Mouse (Mus musculus): ENCODE measurements around the gene Lrtm2. TPM values are rescaled to one million over a fixed set of nuclear protein-coding genes. Genes with fewer than 3 reads are reported as not detected.
"Not testable (repeated sequence)": the region's sequence is repeated elsewhere in the genome, so short reads cannot be mapped to it uniquely, and the experiment has no call there.

Lrtm2 gene
- total and polyA plus RNA-seq, 2 experiments = under 0.01 to 0.17 TPM

- TF ChIP-seq POLR2A (IDR thresholded peaks at IDR 0.05; ENCODE audit: extremely low read depth, insufficient read depth, low read length) (no peak), CTCF (IDR thresholded peaks at IDR 0.05; ENCODE audit: low read depth, low read length) (no peak)
- Histone ChIP-seq H3K36me3 (ENCODE audit: control insufficient read depth, insufficient read depth, low read length) (peaks cover 51% of the 10 kb centered on the region), H3K27ac (replicated peaks; ENCODE audit: insufficient read depth, low read depth, low read length) (no peak overlapping the region), H3K27me3 (ENCODE audit: control insufficient read depth, insufficient read depth, low read length) (no peaks in the 10 kb centered on the region), H3K4me3 (ENCODE audit: insufficient read depth, low read depth, low read length) (no peak overlapping the region), H3K4me1 (ENCODE audit: control insufficient read depth, insufficient read depth, low read length) (peaks cover 20% of the 10 kb centered on the region), H3K79me2 (ENCODE audit: control insufficient read depth, insufficient read depth, low read length) (peaks cover 22% of the 10 kb centered on the region), H3K9ac (ENCODE audit: low read depth, low read length) (no peak overlapping the region)
- DNase-seq (ENCODE audit: extremely low read depth, low read depth, low spot score) = no peak
These were observed 41.1 kb upstream of the Lrtm2 start for GRCm38 (mm10) chr6:119371624-119372023.

GRCm38 (mm10) chr6:119367382-119367781 is 36.8 kb upstream of the Lrtm2 start:
- H3K4me1 ChIP-seq (ENCODE audit: control insufficient read depth, insufficient read depth, low read length) = peaks cover under 1% of the 10 kb centered on the region; the same call in 1 of the 2 replicates
- WGBS = 26% methylated on average over 2 of the region's 2 CpGs
- TF ChIP-seq POLR2A (IDR thresholded peaks at IDR 0.05; ENCODE audit: extremely low read depth, insufficient read depth, low read length) = no peak
- no peak for TF ChIP-seq CTCF (IDR thresholded peaks at IDR 0.05; ENCODE audit: low read depth, low read length)
- H3K27me3 ChIP-seq (ENCODE audit: control insufficient read depth, insufficient read depth, low read length) = no peaks in the 10 kb centered on the region
- H3K4me3 ChIP-seq (ENCODE audit: insufficient read depth, low read depth, low read length) = no peak overlapping the region
- no peak overlapping the region for H3K27ac ChIP-seq (replicated peaks; ENCODE audit: insufficient read depth, low read depth, low read length)
- H3K79me2 ChIP-seq (ENCODE audit: control insufficient read depth, insufficient read depth, low read length) = peaks cover 5% of the 10 kb centered on the region; the same call in 1 of the 2 replicates
- DNase-seq (ENCODE audit: extremely low read depth, low read depth, low spot score) = no peak
- peaks cover 72% of the 10 kb centered on the region for H3K36me3 ChIP-seq (ENCODE audit: control insufficient read depth, insufficient read depth, low read length)
- H3K9ac ChIP-seq (ENCODE audit: low read depth, low read length) = no peak overlapping the region

GRCm38 (mm10) chr6:119366800-119367199 is 36.2 kb upstream of the Lrtm2 start:
- not testable (repeated sequence) for H3K4me1 ChIP-seq (ENCODE audit: control insufficient read depth, insufficient read depth, low read length); H3K27ac ChIP-seq (replicated peaks; ENCODE audit: insufficient read depth, low read depth, low read length); H3K9ac ChIP-seq (ENCODE audit: low read depth, low read length); DNase-seq (ENCODE audit: extremely low read depth, low read depth, low spot score); H3K4me3 ChIP-seq (ENCODE audit: insufficient read depth, low read depth, low read length); H3K79me2 ChIP-seq (ENCODE audit: control insufficient read depth, insufficient read depth, low read length); H3K27me3 ChIP-seq (ENCODE audit: control insufficient read depth, insufficient read depth, low read length)
- 46% methylated on average over 4 of the region's 4 CpGs for WGBS
- H3K36me3 ChIP-seq (ENCODE audit: control insufficient read depth, insufficient read depth, low read length) = peaks cover 73% of the 10 kb centered on the region

GRCm38 (mm10) chr6:119363593-119363992 is 33.0 kb upstream of the Lrtm2 start:
- no peak for TF ChIP-seq CTCF (IDR thresholded peaks at IDR 0.05; ENCODE audit: low read depth, low read length)
- no peak for TF ChIP-seq POLR2A (IDR thresholded peaks at IDR 0.05; ENCODE audit: extremely low read depth, insufficient read depth, low read length)
- peaks cover 81% of the 10 kb centered on the region for H3K36me3 ChIP-seq (ENCODE audit: control insufficient read depth, insufficient read depth, low read length)
- DNase-seq (ENCODE audit: extremely low read depth, low read depth, low spot score) = no peak
- H3K79me2 ChIP-seq (ENCODE audit: control insufficient read depth, insufficient read depth, low read length) = peaks cover 3% of the 10 kb centered on the region; the same call in 1 of the 2 replicates
- H3K27ac ChIP-seq (replicated peaks; ENCODE audit: insufficient read depth, low read depth, low read length) = no peak overlapping the region
- no peak overlapping the region for H3K9ac ChIP-seq (ENCODE audit: low read depth, low read length)
- 80% methylated on average over 5 of the region's 5 CpGs for WGBS
- no peak overlapping the region for H3K4me3 ChIP-seq (ENCODE audit: insufficient read depth, low read depth, low read length)
- H3K4me1 ChIP-seq (ENCODE audit: control insufficient read depth, insufficient read depth, low read length) = no peaks in the 10 kb centered on the region
- no peaks in the 10 kb centered on the region for H3K27me3 ChIP-seq (ENCODE audit: control insufficient read depth, insufficient read depth, low read length)

- Histone ChIP-seq H3K27ac (replicated peaks; ENCODE audit: insufficient read depth, low read depth, low read length) (no peak overlapping the region), H3K4me1 (ENCODE audit: control insufficient read depth, insufficient read depth, low read length) (no peaks in the 10 kb centered on the region), H3K79me2 (ENCODE audit: control insufficient read depth, insufficient read depth, low read length) (no peaks in the 10 kb centered on the region; the same call in 1 of the 2 replicates), H3K27me3 (ENCODE audit: control insufficient read depth, insufficient read depth, low read length) (no peaks in the 10 kb centered on the region), H3K9ac (ENCODE audit: low read depth, low read length) (no peak overlapping the region), H3K36me3 (ENCODE audit: control insufficient read depth, insufficient read depth, low read length) (peaks cover 87% of the 10 kb centered on the region), H3K4me3 (ENCODE audit: insufficient read depth, low read depth, low read length) (no peak overlapping the region)
- WGBS = 74% methylated on average over 3 of the region's 3 CpGs
- no peak for TF ChIP-seq CTCF (IDR thresholded peaks at IDR 0.05; ENCODE audit: low read depth, low read length)
- no peak for TF ChIP-seq POLR2A (IDR thresholded peaks at IDR 0.05; ENCODE audit: extremely low read depth, insufficient read depth, low read length)
- no peak for DNase-seq (ENCODE audit: extremely low read depth, low read depth, low spot score)
These were observed 30.5 kb upstream of the Lrtm2 start for GRCm38 (mm10) chr6:119360925-119361702.

- H3K79me2 ChIP-seq (ENCODE audit: control insufficient read depth, insufficient read depth, low read length); H3K4me1 ChIP-seq (ENCODE audit: control insufficient read depth, insufficient read depth, low read length); H3K9ac ChIP-seq (ENCODE audit: low read depth, low read length); H3K27ac ChIP-seq (replicated peaks; ENCODE audit: insufficient read depth, low read depth, low read length); H3K4me3 ChIP-seq (ENCODE audit: insufficient read depth, low read depth, low read length); H3K27me3 ChIP-seq (ENCODE audit: control insufficient read depth, insufficient read depth, low read length): not testable (repeated sequence)
- peak; percentile 27 for DNase-seq (ENCODE audit: extremely low read depth, low read depth, low spot score)
- 81% methylated on average over 6 of the region's 6 CpGs for WGBS
- H3K36me3 ChIP-seq (ENCODE audit: control insufficient read depth, insufficient read depth, low read length) = peaks cover 88% of the 10 kb centered on the region
These were observed 29.7 kb upstream of the Lrtm2 start for GRCm38 (mm10) chr6:119360250-119360649.
